Mouse (Mus musculus) intestine, embryonic 14.5 days (tissue): ENCODE results near the gene Peak1. TPM values are rescaled to one million over a fixed set of nuclear protein-coding genes. Genes with fewer than 3 reads are reported as not detected.
"Not testable (repeated sequence)": the region's sequence is repeated elsewhere in the genome, so short reads cannot be mapped to it uniquely, and the experiment has no call there.

Experiments used
- ATAC-seq: fragments of 200-750 bp; cut with Nextera tagmentation; replicated peaks from 2 replicates; pipeline ENCODE4 v1.8.0; 2017; ENCODE audit warnings: low read depth, moderate number of reproducible peaks, moderate TSS enrichment, moderate library complexity; ENCODE audit not compliant: low FRiP score, low TSS enrichment
- DNase-seq: peaks from one replicate; pipeline ENCODE4 v3.0.0-alpha.2; 2018; ENCODE audit warnings: low spot score
- H3K27ac ChIP-seq: fragments of 300-500 bp; sonication (generic); 2 replicates; pipeline ENCODE4 v1.5.1; 2014; ENCODE audit warnings: low read depth, mild to moderate bottlenecking, control low read depth
- H3K27me3 ChIP-seq: fragments of 300-500 bp; sonication (generic); replicated peaks from 2 replicates; pipeline ENCODE4 v1.6.1; 2014; ENCODE audit warnings: low read length, control low read depth; ENCODE audit not compliant: control insufficient read depth, insufficient read depth
- H3K36me3 ChIP-seq: fragments of 300-500 bp; sonication (generic); 2 replicates; pipeline ENCODE4 v1.6.1; 2014; ENCODE audit warnings: low read length, control low read depth; ENCODE audit not compliant: control insufficient read depth, insufficient read depth
- H3K4me1 ChIP-seq: fragments of 300-500 bp; sonication (generic); replicated peaks from 2 replicates; pipeline ENCODE4 v1.6.1; 2014; ENCODE audit warnings: low read length, control low read depth, mixed read lengths; ENCODE audit not compliant: control insufficient read depth, insufficient read depth
- H3K4me2 ChIP-seq: fragments of 300-500 bp; sonication (generic); 2 replicates; pipeline ENCODE4 v1.6.1; 2014; ENCODE audit warnings: low read length
- H3K4me3 ChIP-seq: fragments of 300-500 bp; sonication (generic); 2 replicates; pipeline ENCODE4 v1.5.1; 2014; ENCODE audit warnings: low read depth, low read length, control low read depth, mixed read lengths
- H3K9ac ChIP-seq: fragments of 300-500 bp; sonication (generic); 2 replicates; pipeline ENCODE4 v1.6.1; 2014; ENCODE audit warnings: mild to moderate bottlenecking, low read length
- H3K9me3 ChIP-seq: fragments of 300-500 bp; sonication (generic); 2 replicates; pipeline ENCODE4 v1.6.1; 2016; ENCODE audit warnings: low read length, control low read depth; ENCODE audit not compliant: control insufficient read depth
- WGBS: fragments of 180-500 bp; shearing (Covaris S2); extraction: QIAGEN DNeasy Blood & Tissue Kit; methylation state at CpG from one replicate; pipeline ENCODE4 v1.1.7; 2014; 5-methylcytosine and 5-hydroxymethylcytosine counted together
- polyA plus RNA-seq: library from polyadenylated mRNA; unstranded; fragments of >200 nt; fragmentation: Nextera tagmentation; extraction: Ambion mirVana; gene quantifications from 2 replicates; pipeline ENCODE4 v1.2.1, GENCODE M21; 2014

The Peak1 gene
- polyA plus RNA-seq, 1 experiment from 2014 or later = 15.8 TPM

DNA sequence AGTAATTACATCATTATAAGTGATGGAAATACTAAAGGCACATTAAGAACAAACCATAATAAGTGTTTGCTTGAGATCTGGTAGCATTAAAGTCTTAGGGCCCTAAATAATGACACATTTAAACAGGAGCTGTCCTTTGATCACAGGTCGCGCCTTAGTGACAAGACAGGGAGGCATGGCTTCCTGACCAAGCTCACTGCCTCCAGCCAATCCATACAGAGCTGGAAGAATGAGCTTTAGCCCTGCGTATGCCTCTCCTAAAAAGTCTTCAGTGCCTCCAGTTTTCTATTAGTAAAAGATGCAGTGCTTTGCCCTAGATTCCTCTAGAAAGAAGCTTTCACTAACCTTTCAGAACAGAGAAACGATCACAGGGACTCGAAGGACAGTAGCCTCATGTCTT lies 182.6 kb downstream of the Peak1 start:
- no peaks in the 10 kb centered on the region for H3K9me3 ChIP-seq
- H3K4me3 ChIP-seq = no peak overlapping the region
- 74% methylated on average over 5 of the region's 5 CpGs for WGBS
- no peak overlapping the region for H3K27ac ChIP-seq
- no peak for ATAC-seq
- H3K9ac ChIP-seq = no peak overlapping the region
- DNase-seq = no peak
- H3K4me1 ChIP-seq = peaks cover 6% of the 10 kb centered on the region
- H3K27me3 ChIP-seq = no peaks in the 10 kb centered on the region
- peaks cover 15% of the 10 kb centered on the region; the same call in 1 of the 2 replicates for H3K36me3 ChIP-seq
- H3K4me2 ChIP-seq = no peak overlapping the region

- no peak overlapping the region for H3K9ac ChIP-seq
- no peak overlapping the region for H3K4me3 ChIP-seq
- no peak overlapping the region; the same call in 1 of the 2 replicates for H3K27ac ChIP-seq
- DNase-seq (no peak), ATAC-seq (no peak)
- H3K36me3 ChIP-seq = peaks cover 7% of the 10 kb centered on the region; the same call in 1 of the 2 replicates
- H3K4me2 ChIP-seq = no peak overlapping the region
- H3K9me3 ChIP-seq = no peaks in the 10 kb centered on the region
- H3K4me1 ChIP-seq = peaks cover 6% of the 10 kb centered on the region
- no peaks in the 10 kb centered on the region for H3K27me3 ChIP-seq
- 64% methylated on average over 3 of the region's 3 CpGs for WGBS
These were observed 183.3 kb downstream of the Peak1 start for GRCm38 (mm10) chr9:56234561-56234960.

GRCm38 (mm10) chr9:56233316-56233715 lies 184.6 kb downstream of the Peak1 start:
- Histone ChIP-seq H3K27ac (peak overlapping the region; percentile 45; the same call in 1 of the 2 replicates), H3K27me3 (no peaks in the 10 kb centered on the region), H3K4me2 (no peak overlapping the region), H3K9ac (no peak overlapping the region), H3K36me3 (no peaks in the 10 kb centered on the region), H3K4me1 (peaks cover 6% of the 10 kb centered on the region), H3K4me3 (no peak overlapping the region), H3K9me3 (no peaks in the 10 kb centered on the region)
- ATAC-seq (no peak), DNase-seq (no peak)
- 77% methylated on average over 2 of the region's 2 CpGs for WGBS

- Histone ChIP-seq H3K27me3 (no peaks in the 10 kb centered on the region), H3K9me3 (no peaks in the 10 kb centered on the region), H3K9ac (no peak overlapping the region), H3K4me3 (no peak overlapping the region), H3K27ac (no peak overlapping the region), H3K36me3 (peaks cover 13% of the 10 kb centered on the region), H3K4me2 (no peak overlapping the region), H3K4me1 (peaks cover 6% of the 10 kb centered on the region)
- no peak for DNase-seq
- ATAC-seq = no peak
These were observed 187.0 kb downstream of the Peak1 start for GRCm38 (mm10) chr9:56230906-56231305.

DNA sequence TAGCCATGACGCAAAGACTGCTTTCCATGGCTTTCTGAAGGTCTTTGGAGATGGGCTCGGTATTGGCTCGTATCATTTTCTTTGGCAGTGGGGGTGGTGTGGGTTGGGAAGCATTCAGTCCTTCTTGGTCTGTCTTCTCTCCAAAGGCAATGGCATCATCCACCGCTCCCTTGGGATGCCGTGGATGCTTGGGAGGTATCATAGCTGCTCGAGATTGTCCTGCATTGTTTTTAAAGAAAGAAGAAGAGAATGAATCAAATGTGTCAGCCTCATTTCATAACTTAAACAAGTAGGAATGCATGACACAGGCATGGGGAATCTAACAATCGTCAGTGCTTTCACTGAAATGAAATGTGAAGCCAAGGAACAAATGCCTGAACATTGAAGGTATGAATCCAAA lies 190.2 kb downstream of the Peak1 start:
- H3K4me3 ChIP-seq = no peak overlapping the region
- ATAC-seq = no peak
- WGBS = 83% methylated on average over 7 of the region's 7 CpGs

GRCm38 (mm10) chr9:56223429-56224051 lies 194.3 kb downstream of the Peak1 start:
- not testable (repeated sequence) for DNase-seq, H3K9ac ChIP-seq, H3K27ac ChIP-seq, H3K27me3 ChIP-seq, H3K4me3 ChIP-seq, H3K9me3 ChIP-seq, H3K4me1 ChIP-seq
- H3K4me2 ChIP-seq = peak overlapping the region; percentile 31
- peak; percentile 100 for ATAC-seq
- WGBS = 24% methylated on average over 34 of the region's 45 CpGs
- peaks cover 13% of the 10 kb centered on the region for H3K36me3 ChIP-seq

More for the DNA sequence above, 190.2 kb downstream of the Peak1 start:
- H3K9me3 ChIP-seq = no peaks in the 10 kb centered on the region
- H3K27ac ChIP-seq = no peak overlapping the region
- no peaks in the 10 kb centered on the region for H3K4me1 ChIP-seq
- no peak overlapping the region for H3K4me2 ChIP-seq
- H3K36me3 ChIP-seq = peaks cover 13% of the 10 kb centered on the region
- no peak for DNase-seq
- no peak overlapping the region for H3K9ac ChIP-seq
- H3K27me3 ChIP-seq = no peaks in the 10 kb centered on the region

DNA sequence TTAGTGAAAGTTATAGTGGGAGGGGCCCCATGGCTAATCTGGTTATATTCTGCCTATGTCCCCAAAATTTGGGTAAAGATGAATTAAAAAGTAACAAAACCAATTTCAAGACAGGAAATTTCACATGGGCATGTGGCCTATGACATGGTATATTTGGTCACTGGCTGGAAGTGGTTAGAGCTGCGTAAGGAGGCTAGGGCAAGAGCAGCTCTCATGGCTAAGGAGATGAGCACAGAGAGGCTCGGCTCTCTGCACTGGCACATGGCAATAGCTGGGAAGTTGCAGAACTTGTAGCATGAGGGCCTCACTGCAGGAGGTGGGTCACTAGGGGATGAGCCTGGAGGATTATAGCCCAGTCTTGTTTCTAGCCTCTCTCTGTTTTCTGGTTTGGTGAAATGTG lies 199.0 kb downstream of the Peak1 start:
- Histone ChIP-seq H3K4me1 (0 out of 2 replicates have a peak, but pooled peaks cover 8% of the 10 kb centered on the region), H3K9ac (no peak overlapping the region), H3K27me3 (no peaks in the 10 kb centered on the region), H3K4me3 (no peak overlapping the region), H3K36me3 (no peaks in the 10 kb centered on the region), H3K27ac (no peak overlapping the region), H3K4me2 (no peak overlapping the region), H3K9me3 (no peaks in the 10 kb centered on the region)
- no peak for ATAC-seq
- WGBS = 89% methylated on average over 2 of the region's 2 CpGs
- no peak for DNase-seq

- H3K4me2 ChIP-seq = no peak overlapping the region
- ATAC-seq = no peak
- 0 out of 2 replicates have a peak, but pooled peaks cover 13% of the 10 kb centered on the region for H3K4me1 ChIP-seq
- 92% methylated on average over 2 of the region's 2 CpGs for WGBS
- H3K9ac ChIP-seq = no peak overlapping the region
- no peak for DNase-seq
- no peaks in the 10 kb centered on the region for H3K9me3 ChIP-seq
- no peak overlapping the region for H3K27ac ChIP-seq
- no peaks in the 10 kb centered on the region for H3K27me3 ChIP-seq
- no peak overlapping the region for H3K4me3 ChIP-seq
- no peaks in the 10 kb centered on the region for H3K36me3 ChIP-seq
These were observed 199.8 kb downstream of the Peak1 start for GRCm38 (mm10) chr9:56218043-56218442.

GRCm38 (mm10) chr9:56217386-56217785 lies 200.5 kb downstream of the Peak1 start:
- DNase-seq = no peak
- WGBS = 71% methylated on average over 1 of the region's 1 CpGs

More at GRCm38 (mm10) chr9:56217386-56217785, 200.5 kb downstream of the Peak1 start:
- no peaks in the 10 kb centered on the region for H3K9me3 ChIP-seq
- H3K36me3 ChIP-seq = no peaks in the 10 kb centered on the region
- H3K27ac ChIP-seq = no peak overlapping the region
- 0 out of 2 replicates have a peak, but pooled peaks cover 13% of the 10 kb centered on the region for H3K4me1 ChIP-seq
- no peak overlapping the region for H3K9ac ChIP-seq
- no peaks in the 10 kb centered on the region for H3K27me3 ChIP-seq
- ATAC-seq = no peak
- no peak overlapping the region for H3K4me2 ChIP-seq
- H3K4me3 ChIP-seq = no peak overlapping the region
